In genomic region chr7:80799307-80799706, GRCm38 (mm10) we compare ENCODE assay signal across 11 mouse cellular contexts. TPM values are rescaled to one million over a fixed set of nuclear protein-coding genes. Genes with fewer than 3 reads are reported as not detected.
DNase-seq lines count a peak whose midpoint lies in the region; ATAC-seq and TF ChIP-seq lines count a peak whose summit lies in the region.
"Had no signal": no experiment of that assay in that cellular context is flagged by ENCODE, and none has a peak within 500 bp of the region (broad histone marks: within the 10 kb centered on the region; RNA-seq: fewer than 3 reads in every experiment).

No protein-coding gene starts in this region.

- TF ChIP-seq POLR2A in lung, adult 2 months (IDR thresholded peaks at IDR 0.05; ENCODE audit: borderline replicate concordance, extremely low read depth, low read depth, low read length): no peak

- no peak overlapping the region for H3K9ac ChIP-seq in kidney, postnatal 0 days (ENCODE audit: low read depth, low read length)
- H3K9ac ChIP-seq: hindbrain, embryonic 15.5 days had no signal

- no peak overlapping the region for H3K27ac ChIP-seq in kidney, postnatal 0 days
- H3K27ac ChIP-seq: hindbrain, embryonic 15.5 days had no signal

- no peak overlapping the region for H3K4me2 ChIP-seq in kidney, postnatal 0 days (ENCODE audit: low read length)
- H3K4me2 ChIP-seq: hindbrain, embryonic 15.5 days had no signal

- 77% methylated on average over 5 of the region's 5 CpGs for WGBS in kidney, postnatal 0 days
- 45% methylated on average over 5 of the region's 5 CpGs for WGBS in lung, adult 2 months

- no peaks in the 10 kb centered on the region for H3K9me3 ChIP-seq in kidney, postnatal 0 days (replicated peaks; ENCODE audit: low read length)
- H3K9me3 ChIP-seq: hindbrain, embryonic 15.5 days had no signal

- H3K36me3 ChIP-seq in kidney, postnatal 0 days (ENCODE audit: insufficient read depth, low read length): 0 out of 2 replicates have a peak, but pooled peaks cover 19% of the 10 kb centered on the region

- DNase-seq in kidney, postnatal 0 days (ENCODE audit: low spot score): no peak
- no peak for DNase-seq in kidney, postnatal 25 days
- DNase-seq in lung, adult 2 months: peak; percentile 58
- DNase-seq in lung, postnatal 4 days: peak; percentile 55 to 77
- peak; percentile 46 for DNase-seq in thymus, postnatal 25 days
- no peak for DNase-seq in embryo, embryonic 11 days
- no peak for DNase-seq in urinary bladder, adult 2 months (ENCODE audit: low spot score)
- DNase-seq: cerebellum, adult 11-12 months; gastrocnemius, postnatal 36 days; kidney, adult 8-10 months had no signal

- no peak for ATAC-seq in kidney, postnatal 0 days (replicated peaks; ENCODE audit: low FRiP score, low read depth)

- no peaks in the 10 kb centered on the region for H3K27me3 ChIP-seq in kidney, postnatal 0 days (ENCODE audit: insufficient read depth, low read length)
- H3K27me3 ChIP-seq: hindbrain, embryonic 15.5 days had no signal

- H3K4me1 ChIP-seq in kidney, postnatal 0 days (replicated peaks; ENCODE audit: insufficient read depth, low read length): peaks cover 7% of the 10 kb centered on the region; the same call in 1 of the 2 replicates
- H3K4me1 ChIP-seq in lung, adult 2 months (ENCODE audit: control insufficient read depth, insufficient read depth, low read length): peaks cover 37% of the 10 kb centered on the region

- peak; percentile 11; the same call in 1 of the 2 replicates for TF ChIP-seq CTCF in kidney, postnatal 0 days (IDR thresholded peaks at IDR 0.05; ENCODE audit: low read depth)
- TF ChIP-seq CTCF in lung, adult 2 months (IDR thresholded peaks at IDR 0.05; ENCODE audit: insufficient read depth, low read length): no peak

- no peak overlapping the region for H3K4me3 ChIP-seq in kidney, postnatal 0 days (replicated peaks; ENCODE audit: low read depth, low read length)
- no peak overlapping the region for H3K4me3 ChIP-seq in lung, adult 2 months (replicated peaks; ENCODE audit: extremely low read depth, low read depth, low read length)
- H3K4me3 ChIP-seq: hindbrain, embryonic 15.5 days had no signal

RNA-seq across cellular contexts. Expression of gene Iqgap1, which starts 26.5 kb away (rescaled TPM):
- polyA plus RNA-seq in kidney, postnatal 0 days (2015; fragmentation: Nextera tagmentation; extraction: Ambion mirVana): 77.0 and 83.7 TPM in 2 replicates
- 118 and 135 TPM in 2 replicates for polyA plus RNA-seq in lung, adult 2 months (2012; rRNA removed)
- polyA plus RNA-seq in urinary bladder, adult 2 months (2012; rRNA removed): 51.7 and 64.7 TPM in 2 replicates

Comparison
In these comparisons a context has a peak if more than half of its experiments do, and no peak if none do; other contexts are left out.
1. DNase-seq: peak in lung, adult 2 months (single experiment), lung, postnatal 4 days (2 of 2) and thymus, postnatal 25 days (single experiment); none in kidney, postnatal 0 days (single experiment), kidney, postnatal 25 days (0 of 2), embryo, embryonic 11 days (single experiment) and urinary bladder, adult 2 months (single experiment).